Mouse (Mus musculus): ENCODE measurements at regions not wholly inside any gene's neighbourhood (a gene's known extent, or its start where the extent isn't known, plus 50 kb on each side); places are given as distances from the start of the nearest gene placed in this dataset.

DNA sequence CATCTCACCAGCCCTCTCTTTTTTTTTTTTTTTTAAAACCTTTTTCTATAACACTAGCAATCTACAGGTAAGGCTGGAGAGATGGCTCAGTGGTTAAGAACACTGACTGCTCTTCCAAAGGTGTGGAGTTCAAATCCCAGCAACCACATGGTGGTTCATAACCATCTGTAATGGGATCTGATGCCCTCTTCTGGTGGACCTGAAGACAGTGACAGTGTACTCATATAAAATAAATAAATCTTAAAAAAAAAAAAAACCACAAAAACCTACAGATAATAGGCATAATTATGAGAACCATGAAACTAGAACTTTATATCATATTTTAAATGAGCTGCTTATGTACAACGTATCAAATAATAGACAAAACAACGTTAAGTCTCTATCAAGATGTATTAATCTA is 102.8 kb upstream of the Zfp217 start:
- TF ChIP-seq CTCF (IDR thresholded peaks at IDR 0.05) (peak; percentile 48), POLR2A (IDR thresholded peaks at IDR 0.05; ENCODE audit: insufficient read depth, low read depth, low read length) (no peak), EP300 (IDR thresholded peaks at IDR 0.05; ENCODE audit: insufficient read depth, low read depth, low read length) (no peak)

Measured in heart, adult 2 months (tissue).